Mouse (Mus musculus): ENCODE data around the gene Clstn1.

Gene Clstn1

DNA sequence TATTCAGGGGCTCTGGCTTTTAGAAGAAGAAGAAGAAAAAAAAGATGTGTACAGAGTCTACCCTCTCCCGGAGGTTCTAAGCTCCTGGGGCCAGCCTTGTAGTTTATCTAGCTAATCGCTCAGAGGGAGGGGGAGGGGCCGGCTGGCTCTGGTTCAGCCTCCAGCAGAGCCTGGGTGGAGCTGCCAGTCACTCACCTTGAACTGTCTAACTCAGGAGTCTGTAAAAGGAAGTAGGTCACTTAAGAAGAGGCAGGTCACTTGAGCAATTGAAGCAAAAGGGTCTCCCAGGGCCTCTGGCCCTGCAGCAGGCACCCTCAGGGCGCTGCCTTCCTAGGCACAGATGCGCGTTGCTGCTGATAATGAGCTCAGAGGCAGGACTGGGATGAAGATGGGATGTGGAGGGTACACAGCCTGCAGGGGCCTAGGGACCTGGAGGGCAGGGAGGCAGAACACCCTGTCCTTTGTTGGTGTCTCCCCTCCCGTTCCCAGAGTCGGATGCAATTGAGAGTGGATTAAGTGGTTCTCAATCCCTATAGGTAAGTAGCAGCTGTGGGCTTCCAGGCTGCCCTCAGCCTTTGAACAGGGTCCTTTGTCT is 18.7 kb upstream of the Clstn1 start:
- peak; percentile 60 for DNase-seq

DNA sequence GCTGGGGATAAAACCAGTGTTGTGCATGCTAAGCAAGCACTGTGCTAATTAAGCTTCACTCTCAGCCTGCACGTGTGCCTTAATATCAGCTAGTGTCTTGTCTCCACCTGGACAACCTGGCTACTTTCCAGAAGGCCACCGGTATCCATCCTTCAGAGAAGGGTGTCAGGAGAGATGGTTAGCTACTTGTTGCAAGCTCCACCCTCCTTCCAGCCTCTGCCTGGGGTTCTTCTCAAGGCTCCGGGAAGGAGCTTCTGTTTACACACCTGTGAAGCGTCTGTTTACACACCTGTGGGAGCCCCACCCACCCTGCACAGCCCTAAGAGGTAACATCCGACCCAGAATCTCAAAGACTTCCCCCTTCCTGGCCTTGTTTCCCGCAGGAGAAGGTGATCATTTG is 17.6 kb upstream of the Clstn1 start:
- no peak for DNase-seq

DNA sequence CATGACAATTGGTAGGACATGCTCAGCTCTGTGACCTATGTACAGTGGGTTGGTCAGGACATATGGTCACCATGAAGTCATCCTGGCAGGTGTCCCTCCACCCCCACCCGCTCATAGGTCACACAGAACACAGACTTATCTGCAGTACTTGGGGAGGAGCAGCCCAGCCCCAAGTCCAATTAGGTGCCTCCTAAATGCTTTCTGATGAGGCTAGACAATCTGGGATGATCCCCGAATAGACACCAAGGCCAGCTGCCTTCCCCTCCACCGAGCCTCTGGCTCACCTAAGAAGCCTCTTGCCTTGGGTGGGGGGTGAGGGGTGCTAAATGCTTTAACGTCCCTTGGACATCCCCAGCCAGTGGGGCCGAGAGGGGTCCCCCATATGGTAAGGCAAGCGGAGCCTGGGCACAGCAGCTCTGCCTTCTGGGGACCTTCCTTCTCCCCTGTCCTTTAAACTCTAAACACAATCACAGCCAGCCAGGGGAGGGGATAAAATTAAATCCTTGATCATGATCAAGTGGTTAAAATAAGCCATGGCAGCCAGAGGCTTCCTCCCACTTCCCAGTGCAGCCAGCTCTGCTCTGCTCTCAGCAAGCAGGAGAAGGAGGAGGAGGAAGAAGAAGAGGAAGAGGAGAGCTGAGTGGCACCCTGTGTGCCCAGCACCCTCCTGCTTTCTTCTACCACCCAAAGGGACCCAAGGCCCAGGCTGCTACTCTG is 16.3 kb upstream of the Clstn1 start:
- no peak for DNase-seq

DNA sequence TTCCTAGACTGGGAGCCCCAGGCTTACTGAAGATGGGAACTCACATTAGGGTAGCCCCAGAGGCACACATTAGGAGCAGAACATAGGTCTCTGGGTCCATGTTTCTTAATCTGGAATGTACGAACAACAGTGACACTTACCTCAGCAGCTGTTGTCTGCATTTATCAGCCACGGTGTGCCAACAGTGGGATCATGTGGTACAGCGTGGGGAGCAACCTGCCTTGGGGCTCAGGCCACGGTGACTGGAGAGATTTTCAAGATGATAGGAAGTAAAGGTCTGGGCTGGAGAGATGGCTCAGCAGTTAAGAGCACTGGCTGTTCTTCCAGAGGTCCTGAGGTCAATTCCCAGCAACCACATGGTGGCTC is 15.8 kb upstream of the Clstn1 start:
- DNase-seq: no peak

DNA sequence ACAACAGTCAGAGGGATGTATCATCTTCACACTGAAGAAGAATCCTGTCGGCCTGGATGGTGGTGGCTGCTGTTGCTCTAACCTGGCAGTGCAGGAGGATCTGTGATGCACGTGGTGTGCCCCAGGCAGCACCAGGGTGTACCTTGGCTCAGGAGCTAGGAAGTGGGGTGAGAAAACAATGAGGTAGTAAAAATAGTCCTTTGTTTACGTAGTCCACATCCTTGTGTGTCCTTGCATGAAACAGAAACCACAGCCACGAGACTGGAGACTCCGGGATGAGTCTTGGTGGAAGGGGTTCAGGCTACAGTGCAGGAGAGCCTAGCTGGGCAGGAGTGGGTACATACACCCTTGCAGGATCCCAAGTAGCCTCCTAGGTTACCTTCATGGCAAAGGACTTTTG is 15.1 kb upstream of the Clstn1 start:
- DNase-seq: peak; percentile 26

DNA sequence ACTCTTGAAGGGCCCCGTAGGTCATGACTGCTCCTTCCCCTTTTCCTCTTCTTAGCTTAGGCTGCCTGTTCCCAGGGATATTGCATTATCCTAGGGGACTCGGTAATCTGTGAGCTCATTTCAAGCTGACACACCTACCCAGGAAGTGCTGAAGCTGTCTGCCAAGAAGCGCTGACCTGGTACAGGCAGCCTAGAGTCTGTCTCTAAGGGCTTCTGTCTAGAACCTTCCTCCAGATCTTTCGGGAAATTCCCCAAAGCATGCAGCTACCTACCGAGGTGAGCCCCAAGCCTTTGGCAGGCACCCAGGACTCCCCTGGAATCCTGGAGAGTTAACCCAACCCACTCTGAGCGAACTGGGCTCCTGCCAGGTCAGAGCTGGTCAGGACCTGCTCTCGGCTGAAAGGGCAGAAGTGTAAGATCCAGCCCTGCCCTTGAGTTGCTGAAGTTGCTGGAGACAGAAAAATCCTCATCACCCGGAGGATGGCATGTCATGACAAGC is 14.6 kb upstream of the Clstn1 start:
- DNase-seq: peak; percentile 92

DNA sequence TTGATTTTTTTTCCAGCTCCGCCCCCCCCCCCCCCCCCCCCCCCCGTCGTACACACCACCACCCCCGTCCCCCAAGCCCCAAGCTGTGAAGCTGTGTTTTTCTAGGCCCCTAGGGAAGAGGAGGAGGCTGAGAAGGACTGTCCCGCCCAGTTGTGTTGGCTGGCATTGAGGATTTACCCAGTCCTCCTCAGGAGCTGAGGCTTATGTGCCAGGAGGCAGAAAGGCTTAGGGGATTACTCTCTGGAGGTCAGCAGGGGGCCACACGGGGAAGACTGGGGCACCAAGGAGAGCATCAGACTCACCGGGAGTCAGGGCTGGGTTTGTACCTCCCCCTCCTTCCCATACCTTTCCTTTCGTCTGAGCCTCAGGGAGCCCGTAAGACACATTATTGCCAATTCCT is 13.8 kb upstream of the Clstn1 start:
- DNase-seq: peak; percentile 12

DNA sequence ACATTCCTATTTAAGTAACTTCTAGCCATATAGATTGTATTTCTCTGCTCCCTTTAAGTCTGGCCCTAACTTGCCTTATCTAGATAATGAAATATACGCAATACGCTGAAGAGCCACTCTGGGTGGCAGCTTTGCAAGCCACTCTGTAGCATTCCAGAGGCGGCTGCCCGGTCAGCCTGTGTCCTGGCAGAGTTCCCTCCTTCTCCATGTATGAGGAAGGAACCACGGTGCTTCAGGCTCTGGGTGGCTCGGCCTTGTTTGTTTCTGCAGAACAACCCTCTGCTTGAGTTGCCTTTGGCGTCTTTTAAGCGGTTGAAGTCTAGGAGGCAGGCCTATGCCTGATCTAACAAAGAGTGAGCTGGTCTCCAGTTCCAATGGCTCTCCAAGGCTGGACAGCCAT is 13.4 kb upstream of the Clstn1 start:
- peak; percentile 54 for DNase-seq

DNA sequence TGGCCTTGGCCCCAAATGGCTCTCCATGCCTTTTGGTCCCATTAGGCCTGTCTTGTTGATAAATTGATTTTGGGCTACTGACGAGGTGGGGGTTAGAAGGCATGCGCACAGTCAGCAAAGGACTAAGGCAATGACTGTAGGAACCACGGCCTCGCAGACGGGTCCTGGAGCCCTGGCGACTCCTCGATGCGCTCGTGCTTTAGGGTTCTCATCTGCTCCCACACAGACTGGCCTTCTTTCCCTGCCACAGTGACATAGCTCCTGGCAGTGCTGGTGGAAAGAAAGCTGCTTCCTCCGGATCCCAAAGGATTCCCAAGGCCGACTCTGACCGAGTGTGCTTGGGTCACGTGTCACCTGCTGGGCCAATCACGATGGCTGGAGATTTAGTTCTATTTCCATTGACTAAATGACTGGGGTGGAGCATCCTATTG is 11.9 kb upstream of the Clstn1 start:
- peak; percentile 42 for DNase-seq

DNA sequence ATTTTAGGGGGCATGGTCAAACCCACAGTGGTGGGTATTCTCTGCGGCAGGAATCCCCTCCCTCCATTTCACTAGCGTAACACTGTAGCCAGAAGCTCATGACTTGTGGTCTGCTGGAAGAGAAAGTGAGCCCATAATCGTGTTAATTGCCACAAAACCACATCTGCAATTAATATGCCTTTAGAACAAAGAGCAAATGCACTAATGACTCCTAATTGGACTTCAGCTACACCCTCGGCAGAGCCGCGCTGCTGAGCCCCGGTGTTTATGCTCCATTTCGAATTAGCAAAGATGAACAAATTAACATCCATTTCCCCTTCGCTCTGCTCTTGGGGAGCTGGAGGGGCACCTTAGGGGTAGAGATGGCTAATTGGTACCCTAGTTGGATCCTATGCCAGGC is 10.2 kb upstream of the Clstn1 start:
- DNase-seq: no peak

DNA sequence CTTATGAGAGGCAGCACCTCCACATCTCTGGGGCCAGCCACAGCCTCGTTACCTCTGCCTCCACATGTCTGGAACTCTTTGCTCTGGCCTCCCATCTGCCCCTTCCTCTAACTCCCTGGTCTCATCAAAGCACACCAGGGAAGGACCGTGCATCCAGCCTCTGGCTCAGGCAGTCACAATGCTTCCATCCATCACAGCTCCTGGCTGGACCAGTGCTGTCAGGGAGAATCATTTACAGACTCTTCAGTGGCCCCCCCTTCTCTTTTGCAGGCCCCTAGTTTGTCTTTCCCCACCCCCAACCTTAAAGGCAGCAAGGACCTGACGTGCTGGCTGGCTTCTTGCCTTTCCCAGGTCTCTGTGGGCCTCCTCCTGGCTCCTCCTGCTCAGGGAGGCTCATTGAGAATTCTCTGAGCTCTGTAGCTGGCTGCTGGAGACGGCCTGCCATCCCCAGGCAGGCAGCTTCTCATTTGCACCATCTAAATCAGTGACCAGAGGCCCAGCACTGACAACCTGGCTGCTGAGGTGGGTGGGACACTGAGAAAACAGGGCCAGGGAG is 9.2 kb upstream of the Clstn1 start:
- DNase-seq: no peak

DNA sequence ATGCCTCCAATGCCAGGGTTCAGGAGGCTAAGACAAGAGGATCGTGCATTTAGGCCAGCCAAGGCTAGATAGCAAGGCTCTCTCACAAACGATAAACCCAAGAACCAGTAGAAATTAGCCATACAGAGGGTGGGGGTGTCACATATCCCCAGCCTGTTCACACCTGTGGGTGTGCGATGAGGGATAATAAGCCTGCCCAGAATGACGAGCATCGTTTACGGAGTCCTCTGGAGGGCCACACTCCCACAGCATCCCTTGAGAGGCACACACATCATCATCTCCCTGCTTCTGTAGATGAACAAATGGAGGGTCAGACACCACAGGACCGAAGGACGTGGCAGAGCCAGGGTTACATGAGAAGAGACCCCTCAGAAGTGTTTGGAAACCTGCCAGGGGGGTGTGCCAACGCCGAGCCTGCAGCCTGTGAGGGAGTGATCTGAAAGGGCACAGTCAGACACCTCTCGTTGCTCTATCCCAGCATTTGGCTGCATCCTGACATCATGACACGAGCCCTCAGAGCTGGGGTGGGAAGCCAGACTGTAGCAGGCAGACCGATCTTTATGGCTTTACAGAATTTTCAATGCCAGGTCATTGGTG is 8.1 kb upstream of the Clstn1 start:
- DNase-seq: no peak

DNA sequence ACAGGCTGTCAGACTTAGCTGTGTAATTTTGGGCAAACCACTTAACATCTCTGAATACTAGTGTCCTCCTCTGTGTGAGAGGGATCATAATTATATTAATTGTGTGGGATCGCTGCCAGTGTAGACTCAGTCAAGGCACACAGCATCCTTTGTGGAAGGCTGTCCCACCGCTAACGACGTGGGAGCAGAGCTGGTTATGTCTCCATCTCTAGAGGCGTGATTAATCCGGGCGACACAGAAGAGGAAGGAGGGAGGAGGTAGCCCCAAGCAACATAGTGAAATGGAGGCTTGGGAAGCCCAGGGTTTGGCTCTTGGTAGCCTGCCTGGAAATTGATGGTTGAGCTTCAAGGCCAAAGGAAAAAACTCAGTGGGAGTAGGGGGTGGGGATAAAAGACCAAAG is 7.4 kb upstream of the Clstn1 start:
- no peak for DNase-seq

DNA sequence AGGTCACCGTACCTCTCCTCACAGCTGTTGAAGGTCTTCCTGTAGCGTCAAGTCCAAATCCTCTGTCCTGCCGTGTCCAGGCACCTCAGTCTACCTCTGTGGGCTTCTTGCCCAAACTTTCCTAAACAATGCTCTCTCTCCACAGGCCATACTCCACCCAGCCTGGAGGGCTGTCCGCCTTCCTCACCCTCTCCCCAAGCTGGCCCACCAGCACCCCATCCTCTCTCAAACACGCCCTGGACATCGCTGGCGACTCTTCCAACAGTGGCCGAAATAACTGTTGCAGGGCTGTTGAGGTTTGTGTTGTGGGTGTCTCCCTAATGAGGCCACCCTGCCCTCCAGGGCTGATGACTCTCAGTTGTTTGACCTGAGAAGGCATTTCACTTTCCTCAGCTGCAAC is 1.0 kb upstream of the Clstn1 start:
- no peak for DNase-seq

DNA sequence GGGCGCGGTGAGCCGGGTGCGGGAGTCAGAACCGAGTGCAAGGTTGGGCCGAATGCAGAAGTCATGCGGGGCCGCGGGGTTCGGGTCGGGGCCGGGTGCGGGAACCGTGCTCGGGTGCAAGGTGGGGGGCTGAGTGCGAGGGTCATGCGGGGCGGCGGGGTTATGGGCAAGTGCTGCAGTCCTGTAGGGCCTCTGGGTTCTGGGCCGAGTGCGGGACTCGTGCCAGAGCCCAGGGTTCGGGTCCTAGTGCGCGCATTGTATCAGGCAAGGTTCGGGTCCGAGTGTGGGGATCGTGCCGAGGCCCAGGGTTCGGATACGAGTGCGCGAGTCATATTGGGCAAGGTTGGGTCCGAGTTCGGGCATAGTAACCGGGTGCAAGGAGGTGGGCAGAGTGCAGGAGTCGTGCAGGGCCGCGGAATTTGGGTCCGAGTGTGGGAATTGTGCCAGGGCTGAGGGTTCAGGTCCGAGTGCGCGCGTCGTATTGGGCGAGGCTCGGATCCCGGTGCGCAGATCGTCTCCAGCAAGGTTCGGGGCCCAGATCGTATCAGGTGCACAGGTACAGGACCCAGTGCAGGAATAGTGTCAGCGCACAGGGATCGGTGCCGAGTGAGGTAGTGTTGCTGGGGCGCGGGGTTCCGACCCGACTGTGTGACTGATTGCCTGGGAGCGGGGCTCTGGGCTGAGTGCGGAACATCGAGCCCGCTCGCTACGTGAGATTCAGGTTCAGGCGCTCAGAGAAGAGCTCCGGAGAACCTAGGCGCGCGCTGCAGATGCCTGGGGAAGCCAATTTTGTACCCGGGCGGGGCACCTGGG is 721 bp downstream of the Clstn1 start:
- DNase-seq: peak; percentile 19

DNA sequence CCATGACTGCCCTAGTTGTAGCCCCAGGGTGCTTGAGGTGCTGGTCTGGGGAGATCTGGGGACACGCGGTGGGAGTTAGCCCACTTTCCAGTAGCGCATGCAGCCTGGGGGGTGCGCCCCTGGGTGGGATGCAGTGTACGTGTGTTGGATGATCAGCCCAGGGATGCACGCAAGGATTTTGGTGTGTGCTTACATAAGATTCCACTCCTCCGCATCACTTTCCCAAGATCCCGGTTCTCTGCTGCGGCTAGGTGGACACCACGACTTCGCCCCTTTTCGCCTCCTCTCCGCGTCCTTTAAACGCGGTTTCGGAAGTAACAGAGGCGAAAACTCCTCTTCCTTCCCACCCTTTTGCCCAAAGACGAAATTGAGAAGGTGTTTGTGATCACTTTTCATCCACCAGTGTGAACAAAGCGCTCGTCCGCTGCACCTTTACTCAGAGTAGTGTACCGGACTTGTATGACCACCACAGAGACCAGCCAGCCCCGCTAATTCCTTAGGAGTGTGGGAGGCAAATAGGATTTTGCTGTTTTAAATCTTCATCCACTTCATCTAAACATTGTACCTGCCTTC is 1.4 kb downstream of the Clstn1 start:
- no peak for DNase-seq

DNA sequence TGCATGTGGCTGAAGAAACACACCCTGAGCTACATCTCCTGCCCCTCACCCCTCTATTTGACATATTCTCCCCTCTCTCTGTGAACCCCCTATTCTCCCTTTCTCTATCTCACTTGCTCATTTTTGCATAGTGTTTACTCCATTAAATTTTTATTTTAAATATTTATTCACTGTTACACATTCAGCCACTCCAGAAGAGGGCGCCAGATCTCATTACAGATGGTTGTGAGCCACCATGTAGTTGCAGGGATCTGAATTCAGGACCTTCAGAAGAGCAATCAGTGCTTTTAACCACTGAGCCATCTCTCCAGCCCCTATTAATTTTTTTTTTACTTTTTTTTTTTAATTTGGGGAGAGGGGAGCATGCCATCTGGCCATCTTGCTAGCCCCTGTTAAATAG is 3.9 kb downstream of the Clstn1 start:
- no peak for DNase-seq

DNA sequence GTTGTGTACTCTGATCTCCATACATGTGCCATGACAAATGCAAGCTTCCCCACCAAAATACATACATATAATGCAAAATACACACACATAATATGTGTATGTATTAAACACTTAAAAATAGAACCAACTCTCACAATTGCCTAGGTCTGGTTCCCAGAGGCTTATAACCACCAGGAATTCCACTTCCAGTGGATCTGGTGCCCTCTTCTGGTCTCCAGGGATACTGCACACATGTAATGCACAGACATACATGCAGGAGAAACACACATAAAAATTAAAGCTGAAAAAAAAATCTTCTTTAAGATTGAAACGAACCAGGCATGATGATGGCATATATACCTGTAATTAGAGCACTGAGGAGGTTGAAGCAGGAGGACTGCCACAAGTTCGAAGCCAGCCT is 5.2 kb downstream of the Clstn1 start:
- no peak for DNase-seq

DNA sequence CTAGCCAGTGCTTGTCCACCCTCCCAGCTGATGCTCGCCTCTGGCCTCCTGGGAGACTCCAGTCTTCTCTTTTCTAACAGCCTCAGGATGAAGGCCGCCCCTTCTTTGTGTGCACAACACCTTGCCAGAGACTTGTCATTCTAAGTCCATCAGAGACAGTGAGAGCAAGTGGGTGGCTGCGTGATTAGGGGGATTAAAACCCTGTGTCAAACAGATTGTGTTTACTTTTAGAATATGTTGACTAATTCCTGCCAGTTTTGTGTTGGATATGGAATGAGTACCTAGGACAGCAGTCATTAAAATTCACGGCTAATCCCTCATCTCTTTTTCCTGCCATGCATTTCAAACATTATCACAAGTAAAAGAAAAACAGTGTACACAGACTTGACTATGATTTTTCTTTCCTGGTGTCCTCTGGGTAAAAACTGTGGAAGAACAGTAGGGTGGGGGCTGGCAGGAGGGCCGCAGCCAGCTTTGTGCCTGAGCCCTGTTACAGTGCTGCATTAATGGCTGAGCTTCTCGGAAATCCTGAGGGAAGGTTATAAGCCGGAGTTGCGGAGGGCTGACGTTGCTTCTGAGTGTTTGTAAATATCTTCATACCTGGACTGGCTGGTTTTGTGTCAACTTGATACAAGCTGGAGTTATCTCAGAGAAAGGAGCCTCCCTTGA is 8.8 kb downstream of the Clstn1 start:
- DNase-seq: no peak

DNA sequence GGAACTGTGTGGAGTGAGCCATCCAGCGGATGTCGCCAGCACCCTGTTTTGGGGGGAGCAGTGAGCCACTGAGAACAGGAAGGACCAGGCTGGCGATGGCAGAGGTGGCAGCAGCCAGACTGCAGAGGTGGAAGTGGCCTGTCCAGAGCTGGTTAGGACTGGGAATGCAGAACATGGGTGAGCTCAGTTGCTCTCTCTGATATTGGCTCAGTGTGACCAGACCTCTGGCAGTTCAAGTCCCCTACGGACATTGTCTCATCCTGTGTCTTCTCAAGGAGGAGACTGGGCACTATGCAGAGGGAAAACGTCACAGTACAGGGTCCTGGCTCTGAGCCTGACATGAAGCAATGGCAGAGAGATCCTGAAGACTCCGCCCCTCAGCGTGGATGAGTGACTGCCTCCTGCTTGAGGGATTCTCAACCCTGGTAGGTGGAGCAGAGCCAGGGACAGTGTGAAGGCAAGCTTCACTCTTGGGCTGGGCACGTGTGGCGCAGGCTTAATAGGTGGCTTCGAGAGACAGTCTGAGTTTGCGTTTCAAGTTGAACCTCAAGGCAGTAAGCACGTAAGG is 11.5 kb downstream of the Clstn1 start:
- DNase-seq: peak; percentile 17

DNA sequence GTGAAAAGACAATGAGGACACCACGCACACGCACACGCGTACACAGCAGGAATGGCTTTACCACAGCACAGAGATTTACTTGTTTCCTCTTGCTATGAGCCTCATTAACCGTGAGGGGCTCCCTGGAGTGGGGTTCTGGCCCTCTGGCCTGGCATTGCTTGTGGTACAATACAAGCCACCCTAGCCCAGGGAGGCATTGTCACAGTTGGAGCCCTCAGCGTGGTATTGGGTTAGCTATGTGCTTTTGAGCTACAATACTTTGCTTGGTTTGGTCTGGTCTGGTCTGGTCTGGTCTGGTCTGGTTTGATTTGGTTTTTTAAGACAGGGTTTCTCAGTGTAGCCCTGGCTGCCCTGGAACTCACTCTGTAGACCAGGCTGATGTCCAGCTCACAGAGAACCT is 13.3 kb downstream of the Clstn1 start:
- DNase-seq: no peak

DNA sequence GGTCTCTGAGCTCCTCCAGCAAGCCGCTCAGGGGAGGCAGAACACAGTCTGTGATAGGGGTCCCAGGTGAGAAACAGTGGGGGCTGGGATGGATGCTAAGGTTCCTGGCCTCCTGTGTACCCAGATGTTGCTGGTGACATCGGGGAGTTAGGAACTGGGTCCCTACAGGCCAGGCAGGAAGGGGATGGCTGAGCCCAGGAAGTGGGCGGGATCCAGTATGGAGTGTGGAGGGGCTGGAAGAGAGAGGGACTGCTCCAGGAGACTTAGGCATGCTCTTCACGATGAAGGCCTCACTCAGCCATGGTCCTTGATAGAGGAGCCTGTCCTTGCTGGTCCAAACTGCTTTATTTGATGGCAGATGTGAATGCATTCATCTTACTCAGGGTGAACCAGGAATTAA is 13.9 kb downstream of the Clstn1 start:
- no peak for DNase-seq
